Mouse (Mus musculus) testis, adult 2 months (tissue): ENCODE results near the gene Itgb2.

ENCODE experiments used
- CTCF ChIP-seq: fragments of 200-500 bp; IDR thresholded peaks from 2 replicates; pipeline ENCODE4 v1.5.1; 2012; ENCODE audit warnings: low read depth, mild to moderate bottlenecking, inconsistent platforms, low read length, moderate library complexity; ENCODE audit not compliant: control insufficient read depth, insufficient read depth, insufficient replicate concordance
- POLR2A ChIP-seq: fragments of 200-500 bp; IDR thresholded peaks from 2 replicates; pipeline ENCODE4 v1.6.1; 2012; ENCODE audit warnings: low read depth, mild to moderate bottlenecking, inconsistent platforms, low read length, moderate library complexity; ENCODE audit not compliant: control insufficient read depth

DNA sequence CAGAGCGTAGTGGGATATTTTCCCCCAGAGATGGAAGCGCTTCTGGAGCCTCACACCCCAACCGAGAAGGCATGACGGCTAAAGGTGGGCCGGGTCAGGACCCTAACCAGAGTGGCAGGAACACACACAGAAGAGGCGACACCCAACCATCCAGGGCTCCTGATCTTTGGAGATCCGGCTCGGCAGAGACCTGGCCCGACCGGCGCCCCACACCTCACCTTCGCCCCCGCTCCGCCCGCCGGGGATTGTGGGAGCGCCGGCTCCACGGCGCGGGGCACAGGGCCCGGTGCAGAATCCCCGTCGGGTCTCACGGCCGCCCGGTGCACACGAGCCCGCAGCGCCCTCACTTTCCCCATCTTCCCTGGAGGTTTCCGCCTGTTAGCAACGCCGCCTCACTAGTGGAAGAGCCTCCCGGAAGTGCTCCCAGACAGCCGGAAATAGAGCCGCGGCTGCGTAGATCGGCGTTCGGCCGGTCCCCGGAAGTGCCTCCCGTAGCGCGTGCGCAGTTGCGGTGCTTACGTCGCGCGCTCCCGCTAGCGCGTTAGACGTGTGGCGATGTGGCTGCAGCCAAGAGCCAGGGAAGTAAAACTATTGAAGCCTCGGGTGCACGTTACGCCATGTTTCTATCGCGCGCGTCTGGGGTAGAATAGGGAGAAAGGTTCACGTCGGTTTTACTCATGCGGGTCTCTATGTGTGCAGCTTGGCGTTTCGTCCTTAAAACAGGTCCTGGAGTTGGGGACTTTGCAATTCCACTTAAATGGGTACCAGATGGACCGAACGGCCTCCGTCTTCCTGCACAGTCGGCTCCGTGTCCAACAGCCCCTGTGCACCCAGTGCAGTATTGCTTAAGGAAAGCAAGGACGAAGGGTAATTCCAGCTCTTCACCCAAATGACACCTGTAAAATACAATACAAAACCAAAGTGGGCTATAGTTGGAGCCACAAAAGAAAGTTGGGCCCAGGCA lies 14.4 kb upstream of the Itgb2 start, which contains the start of gene Fam207a:
- TF ChIP-seq CTCF (no peak), POLR2A (peak; percentile 87)
